Mouse (Mus musculus): Measurements from ENCODE around the gene Rprd1b. TPM values are rescaled to one million over a fixed set of nuclear protein-coding genes. Genes with fewer than 3 reads are reported as not detected.
A peak's percentile ranks its signal among the peaks of the same experiment; 100 is the strongest.

The Rprd1b gene
- polyA plus RNA-seq, 1 experiment from 2014 or later, result 30.0 TPM

- peaks cover 14% of the 10 kb centered on the region for H3K4me1 ChIP-seq (replicated peaks)
- H3K27me3 ChIP-seq, result no peaks in the 10 kb centered on the region
- peaks cover 58% of the 10 kb centered on the region for H3K36me3 ChIP-seq
- H3K4me3 ChIP-seq (replicated peaks), result no peak overlapping the region
- no peak overlapping the region for H3K4me2 ChIP-seq
- ATAC-seq (ENCODE audit: low read depth), result peak; percentile 58; the same call in 1 of the 2 replicates
- peak overlapping the region; percentile 53 for H3K27ac ChIP-seq
- DNase-seq, result no peak
- no peaks in the 10 kb centered on the region for H3K9me3 ChIP-seq (replicated peaks)
- 60% methylated on average over 6 of the region's 6 CpGs for WGBS (ENCODE audit: insufficient replicate concordance)
- no peak overlapping the region for H3K9ac ChIP-seq
These were observed 23.7 kb upstream of the Rprd1b start for GRCm38 (mm10) chr2:158004620-158005019.

- peaks cover 59% of the 10 kb centered on the region for H3K36me3 ChIP-seq
- no peaks in the 10 kb centered on the region for H3K9me3 ChIP-seq (replicated peaks)
- H3K27ac ChIP-seq, result no peak overlapping the region
- H3K9ac ChIP-seq, result no peak overlapping the region
- no peak overlapping the region for H3K4me3 ChIP-seq (replicated peaks)
- no peak for DNase-seq
- peaks cover 14% of the 10 kb centered on the region for H3K4me1 ChIP-seq (replicated peaks)
- WGBS (ENCODE audit: insufficient replicate concordance), result 89% methylated on average over 4 of the region's 4 CpGs
- H3K4me2 ChIP-seq, result no peak overlapping the region
- ATAC-seq (ENCODE audit: low read depth), result no peak
- no peaks in the 10 kb centered on the region for H3K27me3 ChIP-seq
These were observed 22.7 kb upstream of the Rprd1b start for GRCm38 (mm10) chr2:158005641-158006040.

- Histone ChIP-seq H3K27ac (no peak overlapping the region), H3K36me3 (peaks cover 50% of the 10 kb centered on the region), H3K4me1 (replicated peaks) (peaks cover 11% of the 10 kb centered on the region), H3K4me2 (no peak overlapping the region), H3K27me3 (no peaks in the 10 kb centered on the region), H3K4me3 (replicated peaks) (no peak overlapping the region), H3K9ac (no peak overlapping the region), H3K9me3 (replicated peaks) (no peaks in the 10 kb centered on the region)
- 83% methylated on average over 7 of the region's 7 CpGs for WGBS (ENCODE audit: insufficient replicate concordance)
- ATAC-seq (ENCODE audit: low read depth) (no peak), DNase-seq (no peak)
These were observed 18.9 kb upstream of the Rprd1b start for GRCm38 (mm10) chr2:158009373-158009772.

GRCm38 (mm10) chr2:158012608-158013007 is 15.7 kb upstream of the Rprd1b start:
- H3K9ac ChIP-seq, result no peak overlapping the region
- H3K27me3 ChIP-seq, result no peaks in the 10 kb centered on the region
- DNase-seq (no peak), ATAC-seq (ENCODE audit: low read depth) (no peak)
- H3K27ac ChIP-seq, result no peak overlapping the region
- H3K4me1 ChIP-seq (replicated peaks), result no peaks in the 10 kb centered on the region
- H3K4me2 ChIP-seq, result no peak overlapping the region
- peaks cover 22% of the 10 kb centered on the region for H3K36me3 ChIP-seq
- 82% methylated on average over 3 of the region's 3 CpGs for WGBS (ENCODE audit: insufficient replicate concordance)
- H3K4me3 ChIP-seq (replicated peaks), result no peak overlapping the region
- no peaks in the 10 kb centered on the region for H3K9me3 ChIP-seq (replicated peaks)

GRCm38 (mm10) chr2:158017330-158017729 is 11.0 kb upstream of the Rprd1b start:
- DNase-seq, result no peak

GRCm38 (mm10) chr2:158027855-158028353 is 393 bp upstream of the Rprd1b start:
- peak overlapping the region; percentile 90 for H3K4me2 ChIP-seq
- H3K27ac ChIP-seq, result peak overlapping the region; percentile 87
- peak overlapping the region; percentile 98 for H3K9ac ChIP-seq
- WGBS (ENCODE audit: insufficient replicate concordance), result 2% methylated on average over 16 of the region's 16 CpGs
- H3K9me3 ChIP-seq (replicated peaks), result no peaks in the 10 kb centered on the region
- no peaks in the 10 kb centered on the region for H3K27me3 ChIP-seq
- H3K4me3 ChIP-seq (replicated peaks), result peak overlapping the region; percentile 98
- DNase-seq (no peak), ATAC-seq (ENCODE audit: low read depth) (no peak)
- peaks cover 5% of the 10 kb centered on the region; the same call in 1 of the 2 replicates for H3K36me3 ChIP-seq
- H3K4me1 ChIP-seq (replicated peaks), result peaks cover 53% of the 10 kb centered on the region

More at GRCm38 (mm10) chr2:158017330-158017729, 11.0 kb upstream of the Rprd1b start:
- Histone ChIP-seq H3K4me1 (replicated peaks) (no peaks in the 10 kb centered on the region), H3K4me2 (no peak overlapping the region), H3K4me3 (replicated peaks) (no peak overlapping the region), H3K9ac (no peak overlapping the region), H3K27me3 (no peaks in the 10 kb centered on the region), H3K36me3 (no peaks in the 10 kb centered on the region; the same call in 1 of the 2 replicates), H3K9me3 (replicated peaks) (no peaks in the 10 kb centered on the region), H3K27ac (no peak overlapping the region)
- ATAC-seq (ENCODE audit: low read depth), result no peak
- WGBS (ENCODE audit: insufficient replicate concordance), result 85% methylated on average over 4 of the region's 4 CpGs

- peaks cover 10% of the 10 kb centered on the region; the same call in 1 of the 2 replicates for H3K36me3 ChIP-seq
- H3K9ac ChIP-seq, result peak overlapping the region; percentile 98
- H3K9me3 ChIP-seq (replicated peaks), result no peaks in the 10 kb centered on the region
- ATAC-seq (ENCODE audit: low read depth), result no peak
- H3K4me1 ChIP-seq (replicated peaks), result peaks cover 65% of the 10 kb centered on the region
- H3K4me3 ChIP-seq (replicated peaks), result peak overlapping the region; percentile 98
- H3K27me3 ChIP-seq, result no peaks in the 10 kb centered on the region
- peak overlapping the region; percentile 87 for H3K27ac ChIP-seq
- 66% methylated on average over 7 of the region's 7 CpGs for WGBS (ENCODE audit: insufficient replicate concordance)
- peak overlapping the region; percentile 90 for H3K4me2 ChIP-seq
- DNase-seq, result no peak
These were observed 1.7 kb downstream of the Rprd1b start for GRCm38 (mm10) chr2:158030007-158030406.

- no peaks in the 10 kb centered on the region for H3K27me3 ChIP-seq
- no peak for DNase-seq
- peaks cover 65% of the 10 kb centered on the region for H3K4me1 ChIP-seq (replicated peaks)
- no peaks in the 10 kb centered on the region for H3K9me3 ChIP-seq (replicated peaks)
- no peak overlapping the region for H3K4me3 ChIP-seq (replicated peaks)
- H3K27ac ChIP-seq, result no peak overlapping the region
- H3K36me3 ChIP-seq, result peaks cover 51% of the 10 kb centered on the region
- no peak overlapping the region for H3K4me2 ChIP-seq
- no peak for ATAC-seq (ENCODE audit: low read depth)
- H3K9ac ChIP-seq, result no peak overlapping the region
- 89% methylated on average over 2 of the region's 2 CpGs for WGBS (ENCODE audit: insufficient replicate concordance)
These were observed 7.5 kb downstream of the Rprd1b start for GRCm38 (mm10) chr2:158035813-158036212.

- Histone ChIP-seq H3K36me3 (peaks cover 52% of the 10 kb centered on the region), H3K4me3 (replicated peaks) (no peak overlapping the region), H3K9me3 (replicated peaks) (no peaks in the 10 kb centered on the region), H3K4me2 (peak overlapping the region; percentile 17; the same call in 1 of the 2 replicates), H3K9ac (peak overlapping the region; percentile 33; the same call in 1 of the 2 replicates), H3K27me3 (no peaks in the 10 kb centered on the region), H3K27ac (peak overlapping the region; percentile 51), H3K4me1 (replicated peaks) (peaks cover 59% of the 10 kb centered on the region)
- no peak for DNase-seq
- ATAC-seq (ENCODE audit: low read depth), result no peak
- WGBS (ENCODE audit: insufficient replicate concordance), result 77% methylated on average over 6 of the region's 6 CpGs
These were observed 8.1 kb downstream of the Rprd1b start for GRCm38 (mm10) chr2:158036408-158036807.

- 0 out of 2 replicates have a peak overlapping the region, but pooled peaks have one; percentile 7 for H3K4me2 ChIP-seq
- peaks cover 54% of the 10 kb centered on the region for H3K4me1 ChIP-seq (replicated peaks)
- 24% methylated on average over 7 of the region's 7 CpGs for WGBS (ENCODE audit: insufficient replicate concordance)
- no peaks in the 10 kb centered on the region for H3K27me3 ChIP-seq
- H3K36me3 ChIP-seq, result peaks cover 57% of the 10 kb centered on the region
- ATAC-seq (ENCODE audit: low read depth) (peak; percentile 95), DNase-seq (peak; percentile 13)
- no peaks in the 10 kb centered on the region for H3K9me3 ChIP-seq (replicated peaks)
- H3K27ac ChIP-seq, result peak overlapping the region; percentile 58; the same call in 1 of the 2 replicates
- peak overlapping the region; percentile 34; the same call in 1 of the 2 replicates for H3K9ac ChIP-seq
- H3K4me3 ChIP-seq (replicated peaks), result no peak overlapping the region
These were observed 8.7 kb downstream of the Rprd1b start for GRCm38 (mm10) chr2:158036953-158037352.

GRCm38 (mm10) chr2:158037571-158037970 is 9.3 kb downstream of the Rprd1b start:
- WGBS (ENCODE audit: insufficient replicate concordance), result 77% methylated on average over 1 of the region's 1 CpGs
- no peak overlapping the region for H3K4me2 ChIP-seq
- peak overlapping the region; percentile 34; the same call in 1 of the 2 replicates for H3K9ac ChIP-seq
- DNase-seq, result no peak
- no peak overlapping the region for H3K4me3 ChIP-seq (replicated peaks)
- peaks cover 57% of the 10 kb centered on the region for H3K36me3 ChIP-seq
- H3K4me1 ChIP-seq (replicated peaks), result peaks cover 48% of the 10 kb centered on the region
- no peaks in the 10 kb centered on the region for H3K27me3 ChIP-seq
- no peak for ATAC-seq (ENCODE audit: low read depth)
- H3K9me3 ChIP-seq (replicated peaks), result no peaks in the 10 kb centered on the region
- no peak overlapping the region; the same call in 1 of the 2 replicates for H3K27ac ChIP-seq

- H3K27ac ChIP-seq, result no peak overlapping the region
- H3K9ac ChIP-seq, result no peak overlapping the region
- peaks cover 72% of the 10 kb centered on the region for H3K36me3 ChIP-seq
- H3K4me2 ChIP-seq, result no peak overlapping the region
- peaks cover 32% of the 10 kb centered on the region for H3K4me1 ChIP-seq (replicated peaks)
- H3K4me3 ChIP-seq (replicated peaks), result no peak overlapping the region
- DNase-seq (no peak), ATAC-seq (ENCODE audit: low read depth) (no peak)
- 74% methylated on average over 1 of the region's 1 CpGs for WGBS (ENCODE audit: insufficient replicate concordance)
- no peaks in the 10 kb centered on the region for H3K27me3 ChIP-seq
- H3K9me3 ChIP-seq (replicated peaks), result no peaks in the 10 kb centered on the region
These were observed 11.4 kb downstream of the Rprd1b start for GRCm38 (mm10) chr2:158039662-158040061.
